Mouse (Mus musculus): ENCODE data around the gene Ganab.
"Not testable (repeated sequence)": the region's sequence is repeated elsewhere in the genome, so short reads cannot be mapped to it uniquely, and the experiment has no call there.

Gene Ganab

DNA sequence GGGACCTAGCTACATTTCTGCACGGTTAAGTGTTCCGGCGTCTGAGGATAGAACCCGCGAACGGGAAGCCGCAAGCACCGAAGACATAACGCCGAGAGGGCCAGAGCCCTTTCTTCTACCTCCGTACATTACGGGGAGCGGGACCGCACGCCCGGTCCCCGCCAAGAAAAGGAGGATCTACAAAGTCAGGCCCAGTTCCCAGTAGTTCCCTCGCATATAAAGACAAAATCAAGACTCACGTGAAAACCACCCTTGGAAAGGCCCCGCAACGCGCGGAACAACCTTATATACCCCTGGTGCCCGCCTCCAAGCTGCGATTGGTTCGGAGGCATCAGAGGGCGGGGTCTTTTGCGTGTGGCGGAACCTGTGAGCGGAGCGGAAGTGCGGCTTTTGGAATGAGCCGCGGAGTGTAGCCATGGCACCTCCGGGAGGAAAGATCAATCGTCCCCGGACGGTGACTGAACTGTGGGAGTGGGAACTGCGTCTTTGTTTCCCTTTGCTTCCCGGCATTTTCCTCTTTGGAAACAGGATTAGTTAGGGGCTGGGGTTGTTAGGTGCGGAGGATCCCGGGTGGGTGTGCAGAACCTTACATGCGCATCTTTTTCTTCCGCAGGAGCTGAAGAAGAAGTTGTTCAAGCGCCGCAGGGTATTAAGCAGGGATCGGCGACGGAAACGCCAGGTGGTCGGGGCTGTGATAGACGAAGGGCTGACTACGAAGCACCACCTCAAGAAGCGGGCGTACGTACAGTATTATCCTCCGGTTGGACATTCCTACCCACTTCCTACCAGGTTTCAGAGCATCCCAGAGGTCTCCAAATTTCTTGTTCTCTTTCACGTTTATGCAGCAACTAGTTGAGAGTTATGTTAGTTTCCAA, 9.1 kb upstream of the Ganab start, which contains the start of the genes 1810009A15Rik and Gm49416:
TSS of gene 1810009A15Rik (plus strand) at position 343 of the 875 bp plus-strand sequence.
TSS of gene Gm49416 (plus strand) at position 416 of the 875 bp plus-strand sequence.
- DNase-seq (ENCODE audit: low read depth, low spot score) = peak; percentile 97

DNA sequence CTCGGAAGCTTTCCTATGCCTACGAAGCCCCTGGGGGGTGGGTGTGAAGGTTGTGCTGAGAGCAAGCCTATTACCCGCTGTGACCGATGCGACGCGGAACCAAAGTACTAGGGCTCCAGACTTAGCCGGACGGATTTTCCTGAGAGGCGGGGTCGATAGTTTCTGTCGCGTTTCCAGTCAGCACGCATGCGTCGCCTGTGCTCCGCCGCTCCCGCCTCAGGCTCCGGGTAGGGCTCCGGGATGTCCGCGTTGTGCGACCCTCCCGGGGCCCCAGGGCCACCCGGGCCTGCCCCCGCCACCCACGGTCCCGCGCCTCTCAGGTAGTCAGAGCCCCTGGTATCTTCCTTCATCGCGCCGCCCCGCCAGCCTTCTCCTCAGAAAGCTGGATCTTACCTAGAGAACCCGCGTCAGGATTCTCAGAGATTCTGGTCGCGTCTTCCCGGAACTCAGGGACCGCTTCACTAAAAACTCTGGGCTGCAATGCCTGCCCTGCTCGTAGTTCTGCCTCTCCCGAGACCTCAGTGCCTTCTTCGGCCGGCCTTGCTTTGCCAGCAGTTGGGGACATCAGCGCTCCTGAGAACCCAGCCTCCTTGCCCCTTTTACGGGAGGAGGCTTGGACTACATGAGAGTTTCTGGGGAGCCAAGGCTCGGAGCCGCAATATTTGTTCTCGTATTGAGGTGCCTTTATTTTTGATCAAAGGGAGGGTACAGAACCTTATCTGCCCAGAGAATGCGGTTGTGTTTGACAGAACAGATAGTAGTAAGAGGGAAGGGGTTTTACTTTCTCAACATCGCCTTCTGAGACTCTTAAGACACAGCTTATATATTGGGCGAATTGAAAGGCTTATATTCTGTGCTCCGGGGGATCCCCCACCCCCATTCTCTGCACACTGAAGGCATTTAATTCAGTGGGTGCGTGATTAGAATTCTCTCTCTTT, 4.8 kb upstream of the Ganab start, which contains the start of gene Ints5:
TSS of gene Ints5 (plus strand) at position 177 of the 938 bp plus-strand sequence.
- peak; percentile 87 for DNase-seq (ENCODE audit: low read depth, low spot score)

DNA sequence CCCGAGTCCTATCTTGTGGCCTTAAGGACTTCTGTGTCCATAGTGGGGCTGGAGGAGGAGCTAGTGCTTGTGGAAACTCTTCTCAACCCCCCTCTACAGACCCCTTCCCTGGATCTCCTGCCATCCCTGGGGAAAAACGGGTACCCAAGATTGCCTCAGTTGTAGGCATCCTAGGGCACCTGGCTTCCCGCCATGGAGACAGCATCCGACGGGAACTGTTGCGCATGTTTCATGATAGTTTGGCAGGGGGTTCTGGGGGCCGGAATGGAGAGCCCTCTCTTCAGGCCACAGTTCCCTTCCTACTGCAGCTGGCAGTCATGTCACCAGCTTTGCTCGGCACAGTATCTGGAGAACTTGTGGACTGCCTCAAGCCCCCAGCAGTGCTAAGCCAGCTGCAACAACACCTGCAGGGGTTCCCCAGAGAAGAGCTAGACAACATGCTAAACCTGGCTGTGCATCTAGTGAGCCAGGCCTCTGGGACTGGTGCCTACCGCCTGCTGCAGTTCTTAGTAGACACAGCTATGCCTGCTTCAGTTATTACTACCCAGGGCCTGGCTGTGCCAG, 2.4 kb upstream of the Ganab start:
- no peak for DNase-seq (ENCODE audit: low read depth, low spot score)

DNA sequence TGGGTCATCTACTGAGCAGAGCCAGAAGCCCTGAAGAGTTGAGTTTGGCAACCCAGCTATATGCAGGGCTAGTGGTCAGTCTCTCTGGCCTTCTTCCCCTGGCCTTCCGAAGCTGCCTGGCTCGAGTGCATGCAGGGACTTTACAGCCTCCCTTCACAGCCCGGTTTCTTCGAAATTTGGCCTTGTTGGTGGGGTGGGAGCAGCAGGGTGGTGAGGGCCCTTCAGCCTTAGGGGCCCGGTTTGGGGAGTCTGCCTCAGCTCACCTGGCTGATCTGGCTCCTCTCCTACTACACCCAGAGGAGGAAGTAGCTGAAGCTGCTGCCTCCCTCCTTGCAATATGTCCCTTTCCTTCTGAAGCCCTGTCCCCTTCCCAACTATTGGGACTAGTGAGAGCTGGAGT, 1.6 kb upstream of the Ganab start:
- not testable (repeated sequence) for DNase-seq (ENCODE audit: low read depth, low spot score)

DNA sequence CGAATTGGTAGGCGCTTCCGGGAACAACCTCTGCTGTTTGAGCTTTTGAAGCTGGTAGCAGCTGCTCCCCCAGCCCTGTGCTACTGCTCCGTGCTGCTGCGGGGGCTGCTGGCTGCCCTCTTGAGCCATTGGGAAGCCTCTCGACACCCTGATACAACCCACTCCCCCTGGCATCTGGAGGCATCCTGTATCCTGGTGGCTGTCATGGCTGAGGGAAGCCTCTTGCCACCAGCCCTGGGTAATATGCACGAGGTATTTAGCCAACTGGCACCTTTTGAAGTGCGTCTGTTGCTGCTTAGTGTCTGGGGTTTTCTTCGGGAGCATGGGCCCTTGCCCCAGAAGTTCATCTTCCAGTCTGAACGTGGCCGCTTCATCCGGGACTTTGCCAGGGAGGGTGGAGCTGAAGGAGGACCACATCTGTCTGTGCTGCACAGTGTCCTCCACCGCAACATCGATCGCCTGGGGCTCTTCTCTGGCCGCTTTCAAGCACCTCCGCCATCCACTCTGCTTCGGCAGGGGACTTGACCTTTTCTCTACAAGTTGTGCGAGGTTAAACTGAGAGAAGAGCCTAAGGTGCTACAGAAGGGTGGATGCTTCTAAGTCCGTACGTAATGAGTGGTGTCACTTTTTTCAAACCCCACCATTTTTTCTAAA, 533 bp upstream of the Ganab start:
- DNase-seq (ENCODE audit: low read depth, low spot score) = peak; percentile 36

DNA sequence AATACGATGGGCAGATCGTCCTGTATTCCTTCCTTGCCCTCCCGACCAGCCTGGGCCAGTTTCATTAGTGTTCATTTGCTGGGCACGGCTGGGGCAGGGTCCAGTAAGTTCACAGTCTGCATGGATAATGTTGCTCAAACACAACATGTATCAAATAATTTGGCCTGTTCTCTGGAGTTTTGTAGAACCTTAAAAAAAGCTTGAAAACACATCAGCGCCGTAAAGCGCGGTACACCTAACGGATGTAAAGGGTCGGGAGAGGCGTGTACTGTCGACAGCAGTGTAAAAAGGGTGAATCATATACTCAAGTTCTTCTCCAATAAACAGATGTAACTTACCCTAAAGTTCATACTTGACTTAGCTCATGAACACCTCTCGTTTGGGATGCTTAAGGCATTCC, 705 bp downstream of the Ganab start:
- no peak for DNase-seq (ENCODE audit: low read depth, low spot score)

DNA sequence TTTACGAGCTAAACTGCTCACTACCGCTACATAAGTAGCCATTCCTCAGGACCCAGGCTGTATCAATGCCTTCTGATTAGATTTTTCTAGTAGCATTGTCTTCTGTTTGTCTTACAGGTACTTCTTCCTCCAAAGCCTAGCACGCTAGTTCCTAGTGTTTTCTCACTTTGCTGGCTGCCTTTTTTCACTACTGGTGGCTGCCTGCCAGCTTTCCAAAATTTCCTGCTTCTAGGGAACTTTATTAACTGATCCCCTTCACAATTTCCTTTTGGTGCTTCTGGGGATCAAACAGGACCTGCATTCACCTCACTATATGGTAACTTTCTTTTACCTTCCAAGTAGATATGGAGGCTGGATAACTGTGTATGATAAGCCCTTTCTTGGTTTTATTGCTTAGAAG, 1.2 kb downstream of the Ganab start:
- DNase-seq (ENCODE audit: low read depth, low spot score) = no peak

DNA sequence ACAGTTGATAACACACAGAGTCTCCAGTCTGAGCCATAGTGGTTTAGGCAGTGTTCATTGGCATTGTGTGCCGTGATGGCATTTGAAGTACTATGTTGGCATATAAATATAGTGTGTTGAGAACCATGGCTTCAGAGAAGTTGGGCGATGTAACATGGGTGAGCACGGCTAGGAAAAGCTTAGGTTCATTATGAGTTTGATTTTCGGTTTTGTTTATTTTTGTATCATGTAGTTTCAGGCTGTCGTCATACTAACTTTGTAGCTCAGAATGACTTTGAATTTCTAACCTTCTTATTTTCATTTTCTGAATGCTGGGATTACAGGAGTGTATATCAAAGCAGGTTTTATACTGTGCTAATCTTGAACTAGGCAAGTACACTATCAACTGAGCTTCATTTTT, 5.5 kb downstream of the Ganab start:
- no peak for DNase-seq (ENCODE audit: low read depth, low spot score)

DNA sequence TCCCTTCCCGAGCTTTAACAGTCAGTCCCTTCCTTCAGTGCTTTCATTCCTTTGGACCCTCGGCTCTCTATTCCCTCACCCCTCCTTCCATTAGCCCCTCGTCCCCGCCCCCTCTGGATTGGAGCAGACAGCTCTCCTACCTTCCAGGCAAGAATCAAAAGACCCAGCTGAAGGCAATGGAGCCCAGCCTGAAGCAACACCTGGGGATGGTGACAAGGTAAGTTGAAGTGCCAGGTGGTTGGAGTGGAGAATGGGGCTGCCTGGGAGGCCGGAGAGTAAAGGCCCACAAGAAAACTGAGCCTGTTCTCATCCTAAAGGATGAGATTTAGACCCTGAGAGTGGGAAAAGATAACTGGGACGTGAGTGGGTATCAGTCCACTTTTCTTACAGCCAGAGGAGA, 10.7 kb downstream of the Ganab start:
- no peak for DNase-seq (ENCODE audit: low read depth, low spot score)

DNA sequence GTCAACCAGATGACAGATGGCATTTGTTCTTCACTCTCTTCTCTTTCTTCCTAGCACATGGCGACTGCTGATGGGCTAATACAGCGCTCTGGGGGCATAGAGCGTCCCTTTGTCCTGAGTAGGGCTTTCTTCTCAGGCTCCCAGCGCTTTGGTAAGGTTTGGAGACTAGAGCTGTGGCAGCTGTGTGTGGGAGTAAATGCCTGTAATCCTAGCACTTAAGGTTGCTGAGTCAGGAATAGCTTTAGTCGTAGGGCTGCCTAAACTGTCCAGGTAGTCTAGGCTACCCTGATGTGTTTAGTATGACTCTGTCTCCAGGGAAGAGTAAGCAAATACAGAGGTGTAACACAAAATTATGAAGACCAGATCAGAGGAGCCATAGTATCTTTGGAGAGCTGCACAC, 13.9 kb downstream of the Ganab start:
- no peak for DNase-seq (ENCODE audit: low read depth, low spot score)

DNA sequence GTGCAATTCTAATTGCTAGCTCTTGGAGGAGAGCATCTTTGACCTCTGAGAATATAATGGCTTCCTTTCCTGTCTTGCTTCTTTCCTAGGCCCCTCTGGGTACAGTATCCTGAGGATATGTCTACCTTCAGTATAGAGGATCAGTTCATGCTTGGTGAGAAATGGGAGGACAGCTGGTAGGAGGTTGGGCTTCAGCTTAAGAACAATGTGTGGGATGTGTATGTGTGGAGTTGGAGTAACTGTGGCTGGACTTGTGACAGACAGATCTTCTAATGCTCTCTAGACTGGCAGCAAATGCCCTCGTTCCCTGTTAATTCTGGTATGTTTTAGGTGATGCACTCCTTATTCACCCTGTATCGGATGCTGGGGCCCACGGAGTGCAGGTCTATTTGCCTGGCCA, 16.3 kb downstream of the Ganab start:
- no peak for DNase-seq (ENCODE audit: low read depth, low spot score)

DNA sequence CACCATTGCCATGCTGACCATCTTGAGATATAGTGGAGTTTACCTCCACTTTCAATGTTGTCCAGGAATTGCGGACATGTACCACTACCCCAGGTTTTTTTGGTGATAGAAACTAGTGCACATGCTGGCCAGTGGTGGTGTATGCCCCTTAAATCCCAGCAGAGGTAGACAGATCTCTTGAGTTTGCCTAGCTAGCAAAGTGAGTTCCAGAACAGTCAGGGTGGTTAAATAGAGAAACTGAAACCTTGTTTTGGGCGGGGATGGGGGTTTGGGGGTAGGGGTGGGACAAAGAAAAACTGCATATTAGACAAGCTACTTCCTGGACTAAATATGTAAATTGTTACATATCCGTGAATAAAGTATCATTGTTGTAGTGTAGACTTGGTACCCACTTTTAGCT, 21.1 kb downstream of the Ganab start:
- no peak for DNase-seq (ENCODE audit: low read depth, low spot score)

DNA sequence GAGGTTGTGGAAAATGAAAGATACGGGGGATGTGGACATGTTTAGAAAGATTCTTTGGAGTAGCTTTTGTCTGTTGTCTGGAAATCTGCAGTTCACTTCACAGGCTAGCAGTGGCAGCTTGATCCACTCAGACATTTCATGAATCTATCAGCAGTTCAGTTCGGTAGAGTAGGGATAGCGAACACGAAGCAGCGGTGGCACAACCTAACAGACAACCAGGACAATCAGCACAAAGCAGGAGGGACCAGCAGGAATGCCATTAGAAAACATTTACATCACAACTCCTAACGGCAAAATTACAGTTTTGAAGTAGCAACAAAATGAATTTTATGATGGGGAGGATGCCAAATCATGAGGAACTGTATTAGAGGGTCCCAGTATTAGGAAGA, 21.8 kb downstream of the Ganab start:
- DNase-seq (ENCODE audit: low read depth, low spot score) = no peak

DNA sequence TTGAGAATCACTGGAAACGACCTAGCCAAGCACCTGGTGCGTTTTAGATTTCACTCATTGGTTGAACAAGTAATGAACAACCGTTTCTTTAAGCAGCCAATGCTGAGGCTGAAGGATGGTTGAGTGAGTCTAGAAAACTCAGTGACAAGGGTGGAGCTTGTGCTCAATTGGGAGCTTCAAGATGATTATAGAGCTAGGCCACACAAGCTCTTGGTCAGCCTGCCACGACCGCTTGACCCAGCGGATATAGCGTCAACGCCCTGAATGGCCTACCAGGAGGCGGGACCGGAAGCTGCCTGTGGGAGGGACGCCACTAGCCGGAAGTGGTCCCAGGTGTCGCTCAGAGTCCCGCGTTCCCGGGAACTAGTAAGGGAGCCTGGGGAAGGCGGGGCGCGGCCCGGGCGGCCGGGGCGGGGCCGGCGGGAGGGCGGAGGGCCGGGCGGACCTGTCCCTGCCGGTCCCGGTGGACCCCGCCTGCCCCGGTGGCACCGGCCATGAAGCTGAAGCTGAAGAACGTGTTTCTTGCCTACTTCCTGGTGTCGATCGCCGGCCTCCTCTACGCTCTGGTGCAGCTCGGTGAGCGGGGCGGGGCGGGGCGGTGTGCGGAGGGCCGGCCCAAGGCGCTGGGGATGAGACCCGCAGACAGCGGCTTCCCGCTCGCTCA, 22.3 kb downstream of the Ganab start, which contains the start of gene B3gat3:
TSS of gene B3gat3 (plus strand) at position 302 of the 664 bp plus-strand sequence.
- peak; percentile 94 for DNase-seq (ENCODE audit: low read depth, low spot score)

DNA sequence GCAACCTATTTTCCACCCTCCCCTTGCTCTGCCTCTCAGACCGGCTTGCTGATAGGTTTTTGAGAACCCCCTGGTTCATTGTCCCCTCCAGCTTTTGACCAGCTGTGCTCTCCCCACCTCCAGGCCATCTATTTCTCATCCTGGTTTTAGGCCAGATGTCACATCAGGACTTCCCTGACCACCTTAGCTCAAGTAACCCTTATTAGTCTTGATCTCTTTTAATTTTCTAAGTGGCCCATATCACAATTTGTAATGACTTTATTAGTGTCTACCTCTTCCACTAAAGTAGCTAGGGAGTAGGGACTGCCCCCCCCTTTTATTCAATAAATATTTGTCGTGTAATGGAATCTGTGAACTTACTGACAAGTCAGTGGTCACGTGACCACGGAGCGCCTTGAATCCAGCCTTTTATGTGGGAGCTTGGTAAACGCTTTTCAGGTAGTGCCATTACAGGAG, 23.0 kb downstream of the Ganab start:
- DNase-seq (ENCODE audit: low read depth, low spot score) = peak; percentile 68

DNA sequence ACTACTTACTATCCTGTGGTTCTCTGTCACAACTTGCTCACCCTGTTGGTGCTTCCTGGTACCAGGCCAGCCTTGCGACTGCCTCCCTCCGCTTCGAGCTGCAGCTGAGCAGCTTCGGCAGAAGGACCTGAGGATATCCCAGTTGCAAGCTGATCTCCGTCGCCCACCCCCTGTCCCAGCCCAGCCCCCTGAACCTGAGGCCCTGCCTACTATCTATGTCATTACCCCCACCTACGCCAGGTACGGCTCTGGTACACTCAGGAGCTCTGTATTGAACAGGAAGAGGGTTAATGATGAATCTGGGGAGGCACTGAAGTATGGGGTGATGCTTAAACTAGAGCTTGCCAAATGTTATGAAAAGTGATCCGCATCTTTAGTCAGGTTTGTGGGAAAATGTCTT, 23.9 kb downstream of the Ganab start:
- no peak for DNase-seq (ENCODE audit: low read depth, low spot score)

DNA sequence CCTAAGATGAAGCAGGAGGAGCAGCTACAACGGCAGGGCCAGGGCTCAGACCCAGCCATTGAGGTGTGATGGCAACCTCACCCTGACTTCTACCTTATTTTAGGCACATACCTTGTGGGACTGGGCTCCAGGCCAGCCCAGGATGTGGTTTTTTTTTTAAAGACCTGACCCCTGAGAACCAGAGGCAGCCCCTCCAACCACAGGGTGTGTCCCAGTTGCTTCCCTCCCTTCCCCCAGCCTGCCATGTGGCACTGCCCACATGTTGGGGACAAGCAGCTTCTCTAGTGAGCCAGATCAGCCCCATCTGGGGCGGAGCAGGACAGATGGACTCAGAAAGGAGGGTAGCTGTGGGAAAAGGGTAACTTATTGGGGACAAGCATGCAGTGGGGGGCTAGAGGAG, 28.9 kb downstream of the Ganab start:
- DNase-seq (ENCODE audit: low read depth, low spot score) = no peak

DNA sequence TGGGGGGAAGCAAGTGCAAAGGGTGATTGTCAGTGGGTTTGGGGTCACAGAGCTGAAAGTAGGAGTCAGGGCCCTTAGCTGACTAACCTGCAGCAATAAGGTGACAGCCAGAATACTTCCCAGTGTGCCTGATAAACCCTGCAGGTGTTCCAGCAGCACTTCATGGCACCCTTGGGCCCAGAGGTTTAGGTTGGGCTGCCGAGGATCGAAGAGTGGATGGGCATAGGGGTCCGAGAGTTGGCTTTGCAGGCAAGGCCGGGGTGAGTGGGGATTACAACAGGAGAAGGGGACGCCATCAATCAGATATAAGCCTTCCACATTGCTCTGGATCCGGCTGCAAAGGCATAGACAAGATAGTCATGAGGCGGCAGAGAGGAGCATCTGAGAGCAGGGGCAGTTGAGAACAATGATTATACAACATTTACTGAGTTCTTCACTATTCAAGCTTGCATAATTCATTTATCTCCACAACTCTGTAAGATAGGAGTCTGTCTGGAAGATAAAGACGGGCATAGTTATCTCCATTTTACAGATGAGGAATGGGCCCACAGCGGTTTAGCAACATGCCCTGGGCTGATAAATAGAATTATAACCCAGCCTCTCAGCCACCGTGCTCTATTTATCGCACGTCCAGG, 30.1 kb downstream of the Ganab start:
- DNase-seq (ENCODE audit: low read depth, low spot score) = no peak

DNA sequence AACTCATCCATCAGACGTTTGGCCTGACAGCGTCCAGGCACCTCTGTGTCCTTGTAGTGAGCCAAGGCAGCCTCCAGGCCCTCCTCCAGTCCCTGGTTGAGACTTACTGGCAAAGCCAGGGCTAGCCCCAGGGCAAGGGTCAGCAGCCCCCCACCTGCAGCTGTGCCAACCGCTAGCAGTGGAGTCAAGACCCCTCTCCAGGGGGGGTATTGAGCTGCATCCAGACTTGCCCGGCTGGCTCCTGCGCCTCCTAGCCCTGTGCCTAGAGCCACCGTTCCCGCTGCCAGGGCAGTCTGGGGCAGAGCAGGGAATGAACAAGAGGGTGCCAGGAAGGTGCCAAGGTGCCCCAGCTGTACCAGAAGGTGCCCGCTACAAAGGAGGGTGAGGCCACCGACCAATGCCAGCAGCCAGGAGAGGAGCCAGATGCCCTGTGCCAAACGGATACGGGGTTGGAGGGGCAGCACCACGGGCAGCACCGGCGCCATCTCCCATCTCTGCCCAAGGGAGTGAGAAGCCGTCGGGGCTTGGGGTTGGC, 30.9 kb downstream of the Ganab start:
- DNase-seq (ENCODE audit: low read depth, low spot score) = no peak
